Mouse (Mus musculus) testis, adult 2 months (tissue): ENCODE measurements at regions not wholly inside any gene's neighbourhood (a gene's known extent, or its start where the extent isn't known, plus 50 kb on each side); places are given as distances from the start of the nearest gene placed in this dataset.

Experiments
- CTCF ChIP-seq: fragments of 200-500 bp; IDR thresholded peaks from 2 replicates; pipeline ENCODE4 v1.5.1; 2012; ENCODE audit warnings: low read depth, mild to moderate bottlenecking, inconsistent platforms, low read length, moderate library complexity; ENCODE audit not compliant: control insufficient read depth, insufficient read depth, insufficient replicate concordance
- POLR2A ChIP-seq: fragments of 200-500 bp; IDR thresholded peaks from 2 replicates; pipeline ENCODE4 v1.6.1; 2012; ENCODE audit warnings: low read depth, mild to moderate bottlenecking, inconsistent platforms, low read length, moderate library complexity; ENCODE audit not compliant: control insufficient read depth

DNA sequence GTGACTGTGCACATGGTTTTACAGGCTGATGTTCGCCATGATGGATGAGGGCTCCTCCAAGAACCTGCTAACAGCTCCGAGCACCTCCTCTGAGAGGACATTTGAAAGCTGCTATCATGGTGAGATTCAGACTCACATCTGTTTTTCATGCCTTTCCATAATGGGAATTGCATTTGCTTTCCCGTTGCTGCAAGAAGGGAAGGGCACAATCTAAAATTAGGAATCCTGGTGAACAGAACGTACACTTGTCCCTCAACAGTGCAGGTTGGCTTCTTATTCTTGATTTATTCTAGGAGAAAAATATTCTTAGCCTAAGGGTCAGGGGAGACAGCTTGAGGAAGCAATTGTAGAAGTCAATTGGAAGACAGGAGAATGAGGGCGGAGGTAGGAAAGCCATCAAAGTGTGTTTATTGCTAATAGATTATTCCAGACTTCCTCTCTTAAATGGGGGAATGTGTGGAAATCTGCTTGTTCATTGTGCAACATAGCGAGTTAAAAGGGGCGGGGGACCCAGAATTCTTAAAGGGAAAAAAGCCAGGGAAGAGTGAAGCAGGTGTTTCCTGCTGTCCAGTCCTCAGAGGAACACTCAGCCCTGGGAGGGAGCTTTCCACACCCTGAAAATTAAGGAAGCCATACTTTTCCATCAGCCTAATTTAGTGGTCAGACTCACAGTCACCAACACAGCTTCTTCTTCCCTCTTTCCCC lies 253.5 kb upstream of the Tnp1 start:
- TF ChIP-seq CTCF, result no peak
- TF ChIP-seq POLR2A, result no peak
